Mouse (Mus musculus): ENCODE results near the gene Fads2. TPM values are rescaled to one million over a fixed set of nuclear protein-coding genes. Genes with fewer than 3 reads are reported as not detected.

Fads2 gene
- polyA plus RNA-seq, 1 experiment from 2014 or later = 133 TPM

DNA sequence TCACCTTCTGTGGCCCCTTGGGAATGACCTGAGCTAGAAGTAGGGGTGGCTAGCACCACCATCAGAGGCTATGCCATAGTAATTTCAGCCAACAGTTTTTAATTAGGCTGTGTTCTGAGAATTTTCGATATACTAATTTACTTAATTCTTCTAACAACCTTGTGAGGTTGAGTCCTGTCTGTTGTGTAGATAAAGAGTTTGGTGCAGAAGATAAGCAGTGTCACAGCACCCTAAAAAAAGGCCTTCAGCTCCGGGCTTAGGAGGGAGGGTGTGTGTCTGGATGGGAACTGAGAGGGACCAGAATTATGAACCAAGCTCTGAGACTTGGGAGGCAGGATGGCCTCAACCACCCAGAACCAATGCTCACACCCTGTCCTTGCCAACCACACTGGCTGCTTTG lies 55.8 kb downstream of the Fads2 start:
- Histone ChIP-seq H3K4me1 (peaks cover 18% of the 10 kb centered on the region), H3K27ac (no peak overlapping the region), H3K4me2 (replicated peaks) (no peak overlapping the region), H3K9ac (no peak overlapping the region), H3K36me3 (no peaks in the 10 kb centered on the region), H3K9me3 (no peaks in the 10 kb centered on the region), H3K27me3 (replicated peaks) (peaks cover 3% of the 10 kb centered on the region; the same call in 1 of the 2 replicates), H3K4me3 (no peak overlapping the region)
- WGBS = 88% methylated on average over 2 of the region's 2 CpGs
- ATAC-seq (ENCODE audit: low FRiP score, low read depth) = no peak

DNA sequence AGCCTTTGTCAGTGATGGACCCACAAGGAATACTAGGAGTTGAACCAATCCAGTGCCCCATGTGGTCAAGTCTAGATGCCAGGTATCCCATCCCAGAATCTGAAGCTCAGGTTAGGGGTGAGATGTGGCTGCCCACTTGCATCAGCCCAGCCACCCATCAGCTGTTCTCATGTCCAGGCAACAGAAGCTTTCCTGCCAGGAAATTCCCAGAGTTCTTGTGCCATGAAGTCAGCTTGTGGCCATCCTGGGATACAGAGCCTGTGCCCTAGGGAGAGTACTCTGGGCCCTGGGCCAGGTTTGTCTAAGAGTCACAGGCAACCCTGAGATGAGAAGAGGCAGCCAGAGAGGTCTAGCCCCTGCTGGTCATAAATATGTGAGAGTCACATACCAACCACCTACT lies 57.9 kb downstream of the Fads2 start:
- no peaks in the 10 kb centered on the region for H3K36me3 ChIP-seq
- no peak overlapping the region for H3K27ac ChIP-seq
- H3K4me3 ChIP-seq = no peak overlapping the region
- H3K4me1 ChIP-seq = peaks cover 18% of the 10 kb centered on the region
- H3K9ac ChIP-seq = no peak overlapping the region
- no peaks in the 10 kb centered on the region for H3K9me3 ChIP-seq
- peaks cover 3% of the 10 kb centered on the region; the same call in 1 of the 2 replicates for H3K27me3 ChIP-seq (replicated peaks)
- no peak overlapping the region for H3K4me2 ChIP-seq (replicated peaks)
- no peak for ATAC-seq (ENCODE audit: low FRiP score, low read depth)

- peaks cover 3% of the 10 kb centered on the region; the same call in 1 of the 2 replicates for H3K27me3 ChIP-seq (replicated peaks)
- H3K4me2 ChIP-seq (replicated peaks) = peak overlapping the region; percentile 99
- peak overlapping the region; percentile 55; the same call in 1 of the 2 replicates for H3K4me3 ChIP-seq
- H3K9ac ChIP-seq = no peak overlapping the region
- 85% methylated on average over 4 of the region's 4 CpGs for WGBS
- no peaks in the 10 kb centered on the region for H3K36me3 ChIP-seq
- H3K27ac ChIP-seq = no peak overlapping the region
- no peaks in the 10 kb centered on the region for H3K9me3 ChIP-seq
- H3K4me1 ChIP-seq = peaks cover 18% of the 10 kb centered on the region
- no peak for ATAC-seq (ENCODE audit: low FRiP score, low read depth)
These were observed 58.7 kb downstream of the Fads2 start for GRCm38 (mm10) chr19:10042816-10043215.

- ATAC-seq (ENCODE audit: low FRiP score, low read depth) = peak; percentile 14; the same call in 1 of the 2 replicates
- WGBS = 60% methylated on average over 6 of the region's 6 CpGs
These were observed 59.3 kb downstream of the Fads2 start for GRCm38 (mm10) chr19:10042232-10042631.

GRCm38 (mm10) chr19:10041388-10042148 lies 60.0 kb downstream of the Fads2 start, which contains the start of gene Fads3:
TSS of gene Fads3 (plus strand) at chr19:10041569.
- peak within 1 kb of the TSS; percentile 55 for H3K4me3 ChIP-seq
- peaks cover 3% of the 10 kb centered on the region; the same call in 1 of the 2 replicates for H3K27me3 ChIP-seq (replicated peaks)
- ATAC-seq (ENCODE audit: low FRiP score, low read depth) = peak; percentile 86
- WGBS = under 1% methylated on average over 67 of the region's 69 CpGs
- H3K36me3 ChIP-seq = no peaks in the 10 kb centered on the region
- peak within 1 kb of the TSS; percentile 99 for H3K4me2 ChIP-seq (replicated peaks)
- no peaks in the 10 kb centered on the region for H3K9me3 ChIP-seq
- no peak within 1 kb of the TSS for H3K27ac ChIP-seq
- H3K9ac ChIP-seq = peak within 1 kb of the TSS; percentile 74
- H3K4me1 ChIP-seq = peaks cover 18% of the 10 kb centered on the region

More at GRCm38 (mm10) chr19:10042232-10042631, 59.3 kb downstream of the Fads2 start:
- H3K9me3 ChIP-seq = no peaks in the 10 kb centered on the region
- peaks cover 18% of the 10 kb centered on the region for H3K4me1 ChIP-seq
- peak overlapping the region; percentile 99 for H3K4me2 ChIP-seq (replicated peaks)
- H3K36me3 ChIP-seq = no peaks in the 10 kb centered on the region
- H3K4me3 ChIP-seq = peak overlapping the region; percentile 55
- H3K27me3 ChIP-seq (replicated peaks) = peaks cover 3% of the 10 kb centered on the region; the same call in 1 of the 2 replicates
- no peak overlapping the region for H3K27ac ChIP-seq
- peak overlapping the region; percentile 74; the same call in 1 of the 2 replicates for H3K9ac ChIP-seq

DNA sequence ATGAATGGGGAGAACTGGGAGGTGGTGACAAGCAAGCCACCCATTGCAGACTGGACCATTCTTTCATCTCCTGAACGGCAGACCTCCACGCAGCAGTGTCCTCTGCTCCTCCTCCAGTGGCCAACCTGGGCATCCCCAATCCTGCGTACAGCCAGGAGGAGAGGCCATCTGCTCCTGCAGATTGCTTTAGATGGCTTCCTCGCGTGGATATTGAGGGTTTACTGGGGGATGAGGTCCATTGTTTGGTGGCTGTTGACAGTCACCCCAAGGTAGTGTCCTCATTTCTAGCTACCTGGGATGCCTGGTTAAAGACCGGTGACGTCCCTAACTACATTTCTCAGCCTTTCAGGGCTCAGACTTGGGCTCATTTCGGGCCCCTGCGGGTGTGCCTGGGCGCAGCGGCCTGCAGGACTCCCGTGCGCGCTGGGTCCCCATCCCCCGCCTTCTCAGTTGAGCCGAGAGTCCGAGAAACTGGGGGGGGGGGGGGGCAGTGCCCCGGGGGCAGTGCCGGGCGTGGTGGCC lies 60.6 kb downstream of the Fads2 start:
- Histone ChIP-seq H3K36me3 (no peaks in the 10 kb centered on the region), H3K9ac (peak overlapping the region; percentile 74), H3K4me3 (peak overlapping the region; percentile 55), H3K4me2 (replicated peaks) (peak overlapping the region; percentile 99), H3K27ac (no peak overlapping the region), H3K9me3 (no peaks in the 10 kb centered on the region), H3K4me1 (peaks cover 18% of the 10 kb centered on the region), H3K27me3 (replicated peaks) (peaks cover 3% of the 10 kb centered on the region; the same call in 1 of the 2 replicates)
- 8% methylated on average over 20 of the region's 20 CpGs for WGBS
- ATAC-seq (ENCODE audit: low FRiP score, low read depth) = peak; percentile 49

- ATAC-seq (ENCODE audit: low FRiP score, low read depth) = no peak
- WGBS = 87% methylated on average over 2 of the region's 2 CpGs
- Histone ChIP-seq H3K27ac (no peak overlapping the region), H3K27me3 (replicated peaks) (peaks cover 3% of the 10 kb centered on the region; the same call in 1 of the 2 replicates), H3K4me3 (no peak overlapping the region), H3K9ac (no peak overlapping the region), H3K36me3 (no peaks in the 10 kb centered on the region), H3K4me2 (replicated peaks) (no peak overlapping the region), H3K9me3 (no peaks in the 10 kb centered on the region), H3K4me1 (peaks cover 18% of the 10 kb centered on the region)
These were observed 61.9 kb downstream of the Fads2 start for GRCm38 (mm10) chr19:10039615-10040014.

- peaks cover 3% of the 10 kb centered on the region; the same call in 1 of the 2 replicates for H3K27me3 ChIP-seq (replicated peaks)
- H3K9me3 ChIP-seq = no peaks in the 10 kb centered on the region
- H3K4me2 ChIP-seq (replicated peaks) = no peak overlapping the region
- no peak overlapping the region for H3K4me3 ChIP-seq
- ATAC-seq (ENCODE audit: low FRiP score, low read depth) = no peak
- no peak overlapping the region for H3K27ac ChIP-seq
- H3K4me1 ChIP-seq = peaks cover 18% of the 10 kb centered on the region
- WGBS = 26% methylated on average over 3 of the region's 3 CpGs
- no peaks in the 10 kb centered on the region for H3K36me3 ChIP-seq
- no peak overlapping the region for H3K9ac ChIP-seq
These were observed 62.6 kb downstream of the Fads2 start for GRCm38 (mm10) chr19:10038910-10039309.

DNA sequence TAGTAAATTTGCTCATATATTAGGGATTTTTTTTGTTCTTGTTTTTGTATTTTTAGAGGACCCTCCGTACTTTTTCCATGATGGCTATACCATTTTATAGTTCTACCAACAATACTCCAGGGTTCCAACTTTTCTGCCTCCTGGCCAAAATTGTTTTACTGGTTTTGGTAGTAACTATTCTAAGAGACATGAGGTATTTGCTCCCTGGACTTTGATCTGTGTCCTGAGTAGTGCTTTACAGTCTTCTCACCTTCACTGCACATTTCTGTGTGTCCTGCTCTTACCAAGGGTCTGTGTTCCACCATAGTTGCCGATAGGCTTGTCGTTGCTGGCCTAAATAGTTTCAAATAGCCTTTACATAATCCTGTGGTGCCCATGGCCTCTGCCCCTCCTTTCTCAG lies 63.2 kb downstream of the Fads2 start:
- Histone ChIP-seq H3K27ac (no peak overlapping the region), H3K27me3 (replicated peaks) (peaks cover 3% of the 10 kb centered on the region; the same call in 1 of the 2 replicates), H3K4me3 (no peak overlapping the region), H3K4me1 (peaks cover 18% of the 10 kb centered on the region), H3K9ac (no peak overlapping the region), H3K36me3 (no peaks in the 10 kb centered on the region), H3K9me3 (no peaks in the 10 kb centered on the region), H3K4me2 (replicated peaks) (no peak overlapping the region)
- WGBS = 87% methylated on average over 3 of the region's 3 CpGs
- ATAC-seq (ENCODE audit: low FRiP score, low read depth) = no peak

DNA sequence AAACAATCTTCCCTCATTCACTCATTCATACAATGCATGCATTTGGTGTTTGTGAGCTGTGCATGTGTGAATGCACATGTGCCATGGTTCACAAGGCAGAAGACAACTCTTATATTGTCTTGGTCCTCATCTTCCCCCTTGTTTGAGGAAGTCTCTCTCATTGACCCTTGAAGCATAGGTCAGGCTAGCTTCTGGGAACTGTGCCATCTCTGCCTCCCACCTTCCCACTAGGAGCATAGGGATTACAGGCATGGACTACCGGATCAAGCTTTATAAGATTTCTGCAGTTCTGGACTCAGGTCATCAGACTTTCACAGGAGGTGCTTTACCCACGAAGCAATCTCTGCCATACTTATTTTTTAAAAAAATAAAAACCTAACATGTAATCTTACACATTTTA lies 64.0 kb downstream of the Fads2 start:
- ATAC-seq (ENCODE audit: low FRiP score, low read depth) = no peak
- Histone ChIP-seq H3K36me3 (no peaks in the 10 kb centered on the region), H3K9ac (no peak overlapping the region), H3K9me3 (no peaks in the 10 kb centered on the region), H3K4me1 (peaks cover 18% of the 10 kb centered on the region), H3K4me3 (no peak overlapping the region), H3K27ac (no peak overlapping the region), H3K4me2 (replicated peaks) (no peak overlapping the region), H3K27me3 (replicated peaks) (peaks cover 3% of the 10 kb centered on the region; the same call in 1 of the 2 replicates)
- WGBS = 72% methylated on average over 2 of the region's 2 CpGs

DNA sequence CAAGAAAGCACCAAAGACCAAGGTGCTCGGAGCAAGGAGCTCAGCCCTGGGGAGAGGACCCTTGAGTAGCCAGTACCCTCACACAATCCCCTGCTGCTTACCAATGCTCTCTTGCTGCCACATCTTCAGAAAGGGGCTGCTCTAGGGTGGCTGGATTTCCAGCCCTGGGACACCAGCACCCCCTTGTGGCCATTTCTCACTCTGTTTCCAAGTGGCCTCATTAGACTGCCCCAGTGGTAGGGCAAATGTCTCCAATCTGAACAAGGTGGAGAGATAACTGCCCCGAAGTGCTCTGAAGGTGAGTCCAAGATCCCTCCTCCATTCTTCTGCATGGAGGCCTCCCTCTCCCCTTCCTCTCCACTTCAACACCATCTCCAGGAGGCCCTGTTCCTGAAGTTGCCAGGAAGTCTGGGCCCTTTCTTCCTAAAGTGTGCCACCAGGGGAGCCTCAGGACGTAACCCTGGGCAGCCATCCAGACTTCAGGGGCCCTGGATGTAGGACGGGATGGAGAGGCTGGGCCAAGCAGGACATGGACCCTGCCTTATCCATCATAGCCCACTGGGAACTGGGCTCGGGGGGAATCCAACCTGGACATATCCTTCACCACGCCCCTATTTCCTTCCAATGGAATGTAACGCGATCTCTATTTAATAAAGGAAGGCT lies 66.6 kb downstream of the Fads2 start:
- ATAC-seq (ENCODE audit: low FRiP score, low read depth) = peak; percentile 74
- WGBS = 64% methylated on average over 8 of the region's 8 CpGs
- H3K9ac ChIP-seq = no peak overlapping the region

GRCm38 (mm10) chr19:10034356-10034755 lies 67.2 kb downstream of the Fads2 start:
- no peak for ATAC-seq (ENCODE audit: low FRiP score, low read depth)
- H3K4me3 ChIP-seq = no peak overlapping the region
- H3K36me3 ChIP-seq = no peaks in the 10 kb centered on the region
- H3K27me3 ChIP-seq (replicated peaks) = no peaks in the 10 kb centered on the region
- no peaks in the 10 kb centered on the region for H3K9me3 ChIP-seq
- WGBS = 88% methylated on average over 5 of the region's 5 CpGs
- no peaks in the 10 kb centered on the region; the same call in 1 of the 2 replicates for H3K4me1 ChIP-seq
- H3K9ac ChIP-seq = no peak overlapping the region
- H3K4me2 ChIP-seq (replicated peaks) = no peak overlapping the region
- no peak overlapping the region for H3K27ac ChIP-seq

More for the DNA sequence above, 66.6 kb downstream of the Fads2 start:
- Histone ChIP-seq H3K9me3 (no peaks in the 10 kb centered on the region), H3K4me3 (no peak overlapping the region), H3K27me3 (replicated peaks) (no peaks in the 10 kb centered on the region), H3K4me1 (no peaks in the 10 kb centered on the region; the same call in 1 of the 2 replicates), H3K4me2 (replicated peaks) (no peak overlapping the region), H3K36me3 (no peaks in the 10 kb centered on the region), H3K27ac (no peak overlapping the region)
